Mouse (Mus musculus): Measurements from ENCODE around the gene Focad.
"Not testable (repeated sequence)": the region's sequence is repeated elsewhere in the genome, so short reads cannot be mapped to it uniquely, and the experiment has no call there.

Gene Focad

DNA sequence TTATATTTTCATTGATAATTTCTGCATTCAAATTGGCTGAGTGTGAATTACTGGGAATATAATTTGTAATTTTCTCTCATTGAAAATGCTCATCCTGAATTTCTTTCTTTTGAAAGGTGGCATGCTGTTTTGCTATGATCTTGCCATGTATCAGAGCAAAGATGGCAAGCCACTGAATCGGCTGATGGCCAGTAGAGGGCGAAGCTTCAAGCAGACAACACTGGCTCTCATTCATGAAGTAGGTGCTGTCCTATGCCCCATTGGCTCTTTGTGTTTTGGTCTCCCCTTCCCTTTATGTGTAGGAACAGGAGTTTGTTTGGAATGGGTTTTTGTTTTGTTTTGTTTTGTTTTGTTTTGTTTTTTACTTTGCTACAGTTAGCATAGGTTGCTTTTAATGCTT lies 215.2 kb downstream of the Focad start:
- peak; percentile 41 for DNase-seq

- DNase-seq: no peak
These were observed 220.5 kb downstream of the Focad start for GRCm38 (mm10) chr4:88314898-88315297.

- no peak for DNase-seq
These were observed 225.6 kb downstream of the Focad start for GRCm38 (mm10) chr4:88320067-88320466.

- DNase-seq: no peak
These were observed 231.0 kb downstream of the Focad start for GRCm38 (mm10) chr4:88325392-88325791.

GRCm38 (mm10) chr4:88334533-88334932 lies 240.1 kb downstream of the Focad start:
- no peak for DNase-seq

DNA sequence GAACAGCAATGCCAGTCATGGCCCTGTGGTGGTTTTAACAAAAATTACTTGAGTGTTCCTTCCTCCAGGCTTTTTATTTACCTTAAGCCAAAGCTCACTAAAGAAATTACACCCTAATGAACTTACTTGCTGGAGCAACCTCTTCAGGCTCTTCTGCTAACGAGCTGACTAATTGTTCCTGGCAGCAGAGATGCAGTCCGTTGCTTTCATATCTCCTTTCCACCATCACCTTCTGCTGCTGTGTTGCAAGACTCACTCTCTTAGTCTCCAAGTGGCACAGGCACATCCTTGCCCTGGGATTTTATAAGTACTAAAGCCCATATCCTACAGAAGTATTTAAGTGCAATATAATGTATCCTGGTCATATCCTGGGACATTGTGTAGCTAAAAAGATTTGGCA lies 242.3 kb downstream of the Focad start:
- DNase-seq: no peak

DNA sequence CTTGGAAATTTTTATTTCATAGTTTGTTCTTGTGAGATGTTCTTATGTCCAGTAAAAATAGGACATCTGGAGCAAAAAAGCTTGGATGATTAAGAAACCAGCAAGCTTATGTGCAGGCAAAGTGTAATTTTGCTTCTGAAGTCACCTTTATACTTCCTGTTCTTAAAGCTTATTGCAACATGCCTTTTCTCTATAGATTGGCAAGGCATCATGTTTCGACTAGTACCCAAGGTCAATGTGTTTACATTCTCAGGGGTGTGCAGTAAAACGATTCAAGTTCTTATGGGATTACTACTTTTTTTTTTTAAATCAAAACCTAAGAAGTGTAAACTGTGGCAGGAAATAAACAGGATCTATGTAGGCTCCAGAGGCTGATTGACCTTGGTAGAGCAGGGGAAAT lies 242.9 kb downstream of the Focad start:
- no peak for DNase-seq

DNA sequence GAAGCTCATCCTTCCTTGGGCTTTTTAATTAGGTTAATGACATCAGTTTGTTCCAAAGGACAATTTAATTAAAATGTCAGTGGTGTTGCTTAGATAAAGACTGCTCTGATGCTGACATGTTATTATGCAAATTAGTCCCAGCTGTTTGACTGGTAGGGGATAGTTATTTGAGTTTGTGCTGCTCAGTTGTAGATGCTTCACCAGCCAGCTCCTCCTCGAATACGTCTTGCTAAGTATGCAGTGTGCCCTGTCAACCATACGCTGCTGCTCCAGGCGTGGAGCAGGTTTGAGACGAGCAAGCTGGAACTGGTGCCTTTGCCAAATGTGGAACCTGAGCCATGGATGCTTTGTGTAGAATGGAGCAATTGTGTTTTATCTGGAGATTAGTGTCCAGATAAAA lies 243.7 kb downstream of the Focad start:
- peak; percentile 8 for DNase-seq

DNA sequence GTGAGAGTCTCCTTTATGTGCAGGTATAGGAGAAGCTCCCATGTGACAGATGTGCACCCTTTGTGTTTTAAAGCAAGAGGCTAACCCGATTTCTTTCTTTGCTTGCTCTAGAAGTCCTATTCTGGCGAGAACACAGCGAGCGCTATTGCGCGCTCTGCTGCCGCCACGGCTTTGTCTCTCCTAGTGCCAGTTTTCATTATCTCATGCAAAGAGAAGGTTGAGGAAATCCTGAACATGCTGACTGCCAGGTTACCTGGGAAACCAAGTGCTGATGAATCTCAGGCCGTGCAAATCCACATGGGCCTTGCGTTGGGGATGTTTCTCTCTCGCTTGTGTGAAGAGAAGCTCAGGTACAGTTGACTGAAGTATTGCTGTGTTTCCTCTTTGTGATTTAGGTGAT lies 250.0 kb downstream of the Focad start:
- no peak for DNase-seq

DNA sequence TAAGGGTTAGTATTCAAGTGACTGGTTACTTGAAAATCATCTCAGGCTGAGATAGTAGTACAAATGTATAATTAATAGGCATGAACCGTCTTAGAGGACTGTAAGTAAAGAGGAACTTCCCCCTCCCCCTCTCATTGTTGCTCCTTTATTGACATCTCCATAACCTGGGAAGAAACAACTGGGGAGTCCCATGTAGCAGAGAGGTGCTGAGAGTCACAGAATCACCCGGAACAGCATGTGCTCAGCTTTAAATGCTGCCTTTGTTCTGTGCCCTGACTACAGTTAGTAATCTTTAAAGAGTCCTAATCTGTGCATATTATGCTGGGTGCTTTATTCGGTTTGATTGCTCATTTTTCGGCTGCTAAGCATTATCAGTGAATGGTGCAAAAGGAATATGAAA lies 250.6 kb downstream of the Focad start:
- DNase-seq: no peak

GRCm38 (mm10) chr4:88345938-88346337 lies 251.5 kb downstream of the Focad start:
- DNase-seq: no peak

- DNase-seq: peak; percentile 76
These were observed 256.5 kb downstream of the Focad start for GRCm38 (mm10) chr4:88350910-88351309.

- DNase-seq: peak; percentile 9
These were observed 262.2 kb downstream of the Focad start for GRCm38 (mm10) chr4:88356652-88357051.

DNA sequence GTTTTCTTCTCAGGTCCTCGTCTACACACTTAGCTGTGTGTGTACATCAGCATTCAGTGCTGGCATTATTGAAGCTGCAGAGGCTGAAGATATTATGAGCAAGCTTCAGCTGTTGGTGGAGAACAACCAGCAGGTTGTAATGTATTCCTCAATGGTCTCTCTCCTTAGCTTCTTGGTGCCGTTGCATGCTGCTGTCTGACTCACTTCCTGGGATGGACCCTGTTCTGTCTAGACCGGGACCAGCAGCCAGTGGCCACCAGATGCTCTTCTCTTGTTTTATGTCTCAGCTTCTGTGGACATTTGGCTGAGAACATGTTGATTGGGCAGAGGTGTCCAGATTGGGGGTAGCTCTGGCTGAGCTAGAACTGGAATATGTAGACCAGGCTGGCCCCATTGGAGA lies 263.0 kb downstream of the Focad start:
- DNase-seq: no peak

DNA sequence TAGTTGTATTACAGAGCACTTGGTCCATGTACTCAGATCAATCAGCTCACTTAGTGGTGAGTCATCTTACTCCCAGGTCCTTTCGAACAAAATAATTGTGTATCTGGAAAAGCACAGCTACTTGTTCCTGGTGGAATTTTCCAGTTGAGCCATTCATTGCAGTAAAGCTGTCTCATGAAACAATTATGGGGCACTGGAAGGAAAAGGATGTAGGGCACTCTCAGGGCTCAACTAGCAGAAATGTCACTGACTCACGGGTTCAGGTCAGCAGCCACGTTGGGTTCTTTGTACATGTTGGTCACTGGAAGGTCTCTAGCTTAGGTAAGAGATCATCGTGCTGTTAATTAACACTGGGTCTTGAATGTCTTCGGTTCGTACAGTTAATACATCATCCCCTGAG lies 275.5 kb downstream of the Focad start:
- DNase-seq: peak; percentile 6

DNA sequence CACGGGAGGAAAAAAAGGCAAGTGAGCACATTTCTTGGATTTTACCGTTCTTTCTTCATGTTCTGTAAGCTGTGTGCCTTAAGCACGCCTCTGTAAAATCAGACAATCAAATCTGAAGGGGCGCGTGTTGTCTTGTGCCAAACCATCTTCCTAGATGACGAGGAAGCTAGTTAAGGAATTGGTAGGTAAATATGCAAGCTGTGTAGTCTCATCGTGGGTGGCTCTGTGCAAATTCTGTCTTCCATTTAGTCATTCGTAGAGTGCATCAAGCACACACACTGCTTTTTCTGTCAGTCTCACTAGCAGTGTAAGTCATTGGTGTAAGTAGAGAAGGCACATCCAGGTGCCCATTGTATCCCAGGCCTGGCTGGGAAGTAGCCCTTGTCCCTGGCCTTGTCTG lies 276.4 kb downstream of the Focad start:
- no peak for DNase-seq

GRCm38 (mm10) chr4:88372293-88373224 lies 278.1 kb downstream of the Focad start:
- no peak for DNase-seq

DNA sequence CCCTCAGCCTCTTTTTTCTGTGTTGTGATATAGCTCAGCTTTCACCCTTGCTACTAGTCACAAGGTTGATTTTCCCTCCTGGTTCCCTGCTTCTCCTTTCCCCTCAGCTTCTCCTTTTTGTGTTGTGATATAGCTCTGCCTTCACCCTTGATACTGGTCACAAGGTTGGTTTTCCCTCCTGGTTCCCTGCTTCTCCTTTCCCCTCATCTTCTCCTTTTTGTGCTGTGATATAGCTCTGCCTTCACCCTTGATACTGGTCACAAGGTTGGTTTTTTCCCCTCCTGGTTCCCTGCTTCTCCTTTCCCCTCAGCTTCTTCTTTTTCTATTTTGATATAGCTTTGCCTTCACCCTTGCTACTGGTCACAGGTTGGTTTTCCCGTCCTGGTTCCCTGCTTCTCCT lies 295.6 kb downstream of the Focad start:
- DNase-seq: no peak

DNA sequence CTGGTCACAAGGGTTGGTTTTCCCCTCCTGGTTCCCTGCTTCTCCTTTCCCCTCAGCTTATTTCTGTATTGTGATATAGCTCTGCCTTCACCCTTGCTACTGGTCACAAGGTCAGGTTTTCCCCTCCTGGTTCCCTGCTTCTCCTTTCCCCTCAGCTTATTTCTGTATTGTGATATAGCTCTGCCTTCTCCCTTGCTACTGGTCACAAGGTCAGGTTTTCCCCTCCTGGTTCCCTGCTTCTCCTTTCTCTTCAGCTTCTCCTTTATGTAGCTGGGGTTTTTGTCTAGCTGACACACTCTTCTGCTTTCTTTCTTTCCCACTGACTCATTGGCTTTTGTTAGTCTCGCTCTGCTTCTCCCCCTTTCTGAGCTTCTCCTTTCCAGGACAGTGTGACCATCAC lies 296.2 kb downstream of the Focad start:
- not testable (repeated sequence) for DNase-seq

DNA sequence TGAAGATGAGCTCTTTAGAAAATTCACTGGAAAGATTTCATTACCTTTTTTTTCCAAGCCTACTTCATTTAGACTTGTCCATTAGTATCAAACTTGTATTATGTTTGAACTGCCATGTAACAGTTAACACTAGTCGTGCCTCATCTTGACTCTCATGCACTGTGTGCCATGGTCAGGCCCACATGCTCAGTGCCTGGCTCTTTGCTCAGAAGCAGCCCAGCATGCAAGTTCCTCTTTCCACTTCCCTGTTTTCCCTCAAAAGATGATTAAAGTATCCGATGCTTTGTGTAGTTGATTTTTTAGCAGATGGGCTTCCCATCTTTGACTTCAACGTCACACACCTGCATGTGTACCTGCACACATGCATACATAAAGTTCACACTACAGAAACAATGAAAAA lies 301.3 kb downstream of the Focad start:
- DNase-seq: no peak

DNA sequence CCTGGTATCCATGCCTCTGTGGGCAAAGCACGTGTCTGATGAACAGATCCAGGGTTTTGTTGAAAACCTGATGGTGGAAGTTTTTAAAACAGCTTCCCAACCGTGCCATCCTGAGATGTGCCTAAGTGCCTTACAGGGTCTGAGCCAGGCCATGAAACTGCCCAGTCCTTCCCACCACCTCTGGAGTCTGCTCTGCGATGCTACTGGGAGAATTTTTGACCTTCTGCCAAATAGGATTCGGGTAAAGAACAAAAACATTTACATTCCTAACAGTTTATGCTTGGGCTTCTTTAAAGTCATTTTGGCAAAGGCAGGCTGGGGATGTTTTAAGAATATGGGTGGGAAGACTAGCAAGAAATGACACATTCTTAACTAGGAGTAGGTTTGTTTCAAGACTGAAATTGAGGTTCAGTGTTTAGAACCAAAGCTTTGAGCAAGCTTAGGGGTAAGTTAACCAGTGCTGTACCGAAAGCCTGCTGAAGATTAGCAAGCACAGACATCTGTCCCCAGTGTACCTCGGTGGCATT lies 302.6 kb downstream of the Focad start:
- no peak for DNase-seq

DNA sequence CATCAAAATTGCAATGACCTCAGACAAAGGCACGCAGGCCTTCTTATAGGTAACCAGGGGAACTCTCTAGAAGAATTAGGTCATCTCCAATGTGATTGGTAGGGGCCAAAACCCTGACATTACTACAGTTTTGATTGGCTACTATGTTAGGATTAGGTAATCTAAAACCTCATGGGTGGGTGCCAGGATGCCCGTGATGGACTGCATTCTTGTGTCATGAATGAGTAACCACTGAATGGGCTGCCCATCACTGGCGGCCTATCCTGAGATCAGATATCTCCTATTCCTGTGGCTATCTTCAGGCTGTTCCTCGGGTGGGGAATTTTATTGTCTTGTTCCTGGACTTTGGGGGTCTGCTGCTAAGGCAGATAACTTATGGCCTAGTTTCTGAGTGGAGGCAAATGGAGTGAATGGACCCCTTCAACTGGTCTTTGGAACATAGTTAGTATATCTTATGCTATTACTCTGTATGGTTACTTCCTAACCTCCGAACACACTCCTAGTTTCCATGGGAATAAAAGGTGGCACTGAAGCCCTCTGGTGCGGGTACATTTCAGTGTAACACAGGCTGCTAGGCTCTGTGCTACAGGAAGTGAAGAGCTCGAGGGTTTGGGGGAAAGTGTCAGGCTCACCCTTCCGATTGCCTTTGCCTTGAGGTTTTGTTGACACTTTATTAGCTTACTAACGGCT lies 306.0 kb downstream of the Focad start:
- DNase-seq: no peak

GRCm38 (mm10) chr4:88400992-88401313 lies 306.5 kb downstream of the Focad start:
- DNase-seq: no peak

- no peak for DNase-seq
These were observed 308.5 kb downstream of the Focad start for GRCm38 (mm10) chr4:88402884-88403283.
